Mouse (Mus musculus) embryonic facial prominence, embryonic 10.5 days (tissue): ENCODE data around the gene Il1f9. TPM values are rescaled to one million over a fixed set of nuclear protein-coding genes. Genes with fewer than 3 reads are reported as not detected.
A peak's percentile ranks its signal among the peaks of the same experiment; 100 is the strongest.
"Not testable (repeated sequence)": the region's sequence is repeated elsewhere in the genome, so short reads cannot be mapped to it uniquely, and the experiment has no call there.

Experiments
- DNase-seq: peaks from one replicate; pipeline ENCODE4 v3.0.0-alpha.2; 2017; ENCODE audit warnings: low spot score
- H3K27ac ChIP-seq: fragments of 300-500 bp; sonication (generic); replicated peaks from 2 replicates; pipeline ENCODE4 v1.5.1; 2016; ENCODE audit warnings: mild to moderate bottlenecking
- H3K27me3 ChIP-seq: fragments of 300-500 bp; sonication (generic); replicated peaks from 2 replicates; pipeline ENCODE4 v1.6.1; 2016; ENCODE audit warnings: low read depth, mild to moderate bottlenecking; ENCODE audit not compliant: poor library complexity, severe bottlenecking
- H3K36me3 ChIP-seq: fragments of 300-500 bp; sonication (generic); replicated peaks from 2 replicates; pipeline ENCODE4 v1.6.1; 2016; ENCODE audit warnings: mild to moderate bottlenecking, moderate library complexity
- H3K4me1 ChIP-seq: fragments of 300-500 bp; sonication (generic); 2 replicates; pipeline ENCODE4 v1.6.1; 2016
- H3K4me3 ChIP-seq: fragments of 300-500 bp; sonication (generic); 2 replicates; pipeline ENCODE4 v1.5.1; 2016; ENCODE audit warnings: mild to moderate bottlenecking, moderate library complexity
- H3K9me3 ChIP-seq: fragments of 300-500 bp; sonication (generic); 2 replicates; pipeline ENCODE4 v1.6.1; 2016; ENCODE audit warnings: mild to moderate bottlenecking
- WGBS: fragments of 180-500 bp; shearing (Covaris S2); methylation state at CpG from one replicate; pipeline ENCODE4 v1.1.7; 2016; 5-methylcytosine and 5-hydroxymethylcytosine counted together
- polyA plus RNA-seq: library from polyadenylated mRNA; unstranded; fragments of >200 nt; fragmentation: Nextera tagmentation; extraction: Ambion mirVana; gene quantifications from 2 replicates; pipeline ENCODE4 v1.2.1, GENCODE M21; 2016

Gene Il1f9
- polyA plus RNA-seq: not detected in 2 replicates

GRCm38 (mm10) chr2:24186176-24186575 lies at the start of gene Il1f9:
Gene Il1f9 (plus strand): TSS chr2:24186476.
- WGBS: 90% methylated on average over 1 of the region's 1 CpGs
- Histone ChIP-seq H3K4me1 (no peaks in the 10 kb centered on the region), H3K4me3 (no peak within 1 kb of the TSS), H3K27ac (no peak within 1 kb of the TSS), H3K36me3 (no peaks in the 10 kb centered on the region), H3K9me3 (no peaks in the 10 kb centered on the region), H3K27me3 (no peaks in the 10 kb centered on the region)
- no peak for DNase-seq

- Histone ChIP-seq H3K27me3 (no peaks in the 10 kb centered on the region), H3K9me3 (no peaks in the 10 kb centered on the region), H3K36me3 (no peaks in the 10 kb centered on the region), H3K4me3 (no peak within 1 kb of the TSS), H3K4me1 (no peaks in the 10 kb centered on the region), H3K27ac (no peak within 1 kb of the TSS)
- no peak for DNase-seq
- 88% methylated on average over 2 of the region's 2 CpGs for WGBS
Measured at GRCm38 (mm10) chr2:24152861-24153260, 33.4 kb upstream of the Il1f9 start, which contains the start of gene Il1f8. Gene Il1f8 (plus strand): TSS chr2:24153161.

- not testable (repeated sequence) for H3K27me3 ChIP-seq
Measured at GRCm38 (mm10) chr2:24181683-24182331, 4.5 kb upstream of the Il1f9 start.

GRCm38 (mm10) chr2:24182423-24183147 lies 3.7 kb upstream of the Il1f9 start:
- not testable (repeated sequence) for DNase-seq, H3K27me3 ChIP-seq, H3K9me3 ChIP-seq, H3K36me3 ChIP-seq, H3K27ac ChIP-seq, H3K4me1 ChIP-seq
- WGBS: 67% methylated on average over 13 of the region's 13 CpGs
- H3K4me3 ChIP-seq: peak overlapping the region; percentile 31; the same call in 1 of the 2 replicates

More at GRCm38 (mm10) chr2:24181683-24182331, 4.5 kb upstream of the Il1f9 start:
- H3K4me3 ChIP-seq: peak overlapping the region; percentile 31; the same call in 1 of the 2 replicates
- H3K4me1 ChIP-seq, H3K36me3 ChIP-seq, H3K9me3 ChIP-seq, H3K27ac ChIP-seq: not testable (repeated sequence)
- 19% methylated on average over 14 of the region's 14 CpGs for WGBS
- DNase-seq: peak; percentile 68

GRCm38 (mm10) chr2:24184092-24184491 lies 2.2 kb upstream of the Il1f9 start:
- H3K4me1 ChIP-seq, H3K4me3 ChIP-seq, H3K27ac ChIP-seq, DNase-seq, H3K9me3 ChIP-seq, H3K36me3 ChIP-seq, H3K27me3 ChIP-seq: not testable (repeated sequence)

- Histone ChIP-seq H3K4me3 (no peak overlapping the region), H3K9me3 (no peaks in the 10 kb centered on the region), H3K4me1 (no peaks in the 10 kb centered on the region), H3K27ac (no peak overlapping the region), H3K27me3 (no peaks in the 10 kb centered on the region), H3K36me3 (no peaks in the 10 kb centered on the region)
- DNase-seq: no peak
- WGBS: 80% methylated on average over 6 of the region's 6 CpGs
Measured at GRCm38 (mm10) chr2:24187585-24187984, 1.3 kb downstream of the Il1f9 start.

GRCm38 (mm10) chr2:24188189-24188588 lies 1.9 kb downstream of the Il1f9 start:
- no peaks in the 10 kb centered on the region for H3K27me3 ChIP-seq
- 76% methylated on average over 1 of the region's 1 CpGs for WGBS
- no peaks in the 10 kb centered on the region for H3K9me3 ChIP-seq
- H3K4me1 ChIP-seq: no peaks in the 10 kb centered on the region
- DNase-seq: no peak
- no peak overlapping the region for H3K4me3 ChIP-seq
- H3K36me3 ChIP-seq: no peaks in the 10 kb centered on the region
- no peak overlapping the region for H3K27ac ChIP-seq

- DNase-seq: no peak
- H3K27ac ChIP-seq: no peak within 1 kb of the TSS
- no peak within 1 kb of the TSS for H3K4me3 ChIP-seq
- no peaks in the 10 kb centered on the region for H3K36me3 ChIP-seq
- H3K27me3 ChIP-seq: no peaks in the 10 kb centered on the region
- no peaks in the 10 kb centered on the region for H3K4me1 ChIP-seq
- 73% methylated on average over 2 of the region's 2 CpGs for WGBS
- no peaks in the 10 kb centered on the region for H3K9me3 ChIP-seq
Measured at GRCm38 (mm10) chr2:24215118-24215517, 28.8 kb downstream of the Il1f9 start, which contains the start of gene Il1f6. Gene Il1f6 (plus strand): TSS chr2:24215418.

- Histone ChIP-seq H3K27me3 (no peaks in the 10 kb centered on the region), H3K4me3 (no peak overlapping the region), H3K27ac (no peak overlapping the region), H3K9me3 (no peaks in the 10 kb centered on the region), H3K4me1 (no peaks in the 10 kb centered on the region), H3K36me3 (no peaks in the 10 kb centered on the region)
- 80% methylated on average over 2 of the region's 2 CpGs for WGBS
- DNase-seq: no peak
Measured at GRCm38 (mm10) chr2:24227191-24227590, 40.9 kb downstream of the Il1f9 start.

Other genes starting within 250 kb of the Il1f9 start
- gene Hnmt, start 137.1 kb upstream of the Il1f9 start, polyA plus RNA-seq: 1.2 TPM in 2 replicates
- not detected in 2 replicates for gene Tbpl2, start 89.9 kb upstream of the Il1f9 start, polyA plus RNA-seq
- not detected in 2 replicates for gene Il1f8, start 33.3 kb upstream of the Il1f9 start, polyA plus RNA-seq
- gene Il1f6, start 28.9 kb downstream of the Il1f9 start, polyA plus RNA-seq: not detected in 2 replicates
- 0.09 TPM in 1 of 2 replicates, not detected in the other for gene Il1f5, start 90.5 kb downstream of the Il1f9 start, polyA plus RNA-seq
- gene Il1f10, start 104.7 kb downstream of the Il1f9 start, polyA plus RNA-seq: not detected in 2 replicates
- not detected in 2 replicates for gene Il1rn, start 150.4 kb downstream of the Il1f9 start, polyA plus RNA-seq
- gene Psd4, start 181.1 kb downstream of the Il1f9 start, polyA plus RNA-seq: 0.52 and 0.81 TPM in 2 replicates